Mouse (Mus musculus) pancreas, adult 10 weeks (tissue): ENCODE results near the gene Gm5169. TPM values are rescaled to one million over a fixed set of nuclear protein-coding genes. Genes with fewer than 3 reads are reported as not detected.

ENCODE experiments used
- polyA plus RNA-seq: library from polyadenylated mRNA; stranded (reverse); fragments of 350-450 nt; fragmentation: Illumina TruSeq; extraction: RNeasy Lipid Tissue Mini Kit (QIAGEN cat#74804); gene quantifications from one replicate; pipeline ENCODE4 v1.2.3, GENCODE M21; 2015; ENCODE audit warnings: low read depth, low replicate concordance; ENCODE audit not compliant: insufficient read depth

Gm5169 gene
- polyA plus RNA-seq = not detected

GRCm38 (mm10) chrX:25301355-25301754 lies at the start of gene Gm5169:
Gene Gm5169 (minus strand): TSS chrX:25301455.

